Mouse (Mus musculus) gastrocnemius, adult 2 months (tissue): Measurements from ENCODE around the gene Emid1. TPM values are rescaled to one million over a fixed set of nuclear protein-coding genes. Genes with fewer than 3 reads are reported as not detected.

Experiments used
- DNase-seq: peaks from one replicate; pipeline ENCODE4 v3.0.0; 2022
- H3K27ac ChIP-seq: fragments of 200-600 bp; 2 replicates; pipeline ENCODE4 v1.8.1; 2022; ENCODE audit warnings: mild to moderate bottlenecking
- H3K4me3 ChIP-seq: fragments of 200-600 bp; 2 replicates; pipeline ENCODE4 v1.8.1; 2022; ENCODE audit warnings: mild to moderate bottlenecking, moderate library complexity
- CTCF ChIP-seq: fragments of 200-600 bp; IDR thresholded peaks from 2 replicates; pipeline ENCODE4 v1.8.1; 2022; ENCODE audit warnings: antibody characterized with exemption, mild to moderate bottlenecking, moderate library complexity
- intact Hi-C: fragments of 180-260 bp; cut with DNase I; formaldehyde crosslinking; loops from one replicate; pipeline ENCODE4 v1.15.1; 2025
- long read RNA-seq, 2 experiments: library from polyadenylated mRNA; stranded (forward); transcript quantifications; one replicate each; pipeline ENCODE4 v2.0.0; 2021
- total RNA-seq, 2 experiments: library from RNA; stranded (reverse); gene quantifications; 2 replicates each; pipeline ENCODE4 v1.2.3; 2021

The Emid1 gene
- 10 to 100 TPM in 1 of 2 experiments, 1 to 10 TPM in 1; 5.4 to 10.9 TPM for total RNA-seq
- long read RNA-seq, experiment 1, partial matches to known transcripts, result 1 of 7 reads
- long read RNA-seq, experiment 1, other reads (novel, unspliced or antisense), result 5 of 7 reads
- long read RNA-seq, experiment 2, partial matches to known transcripts, result 0 of 12 reads
- long read RNA-seq, experiment 2, other reads (novel, unspliced or antisense), result 10 of 12 reads

- Histone ChIP-seq H3K4me3 (peak within 1 kb of the TSS; percentile 72), H3K27ac (peak within 1 kb of the TSS; percentile 72)
Observed at GRCm38 (mm10) chr11:5151680-5152337, at the start of gene Emid1. Gene Emid1 (minus strand): TSS chr11:5152257.

DNA sequence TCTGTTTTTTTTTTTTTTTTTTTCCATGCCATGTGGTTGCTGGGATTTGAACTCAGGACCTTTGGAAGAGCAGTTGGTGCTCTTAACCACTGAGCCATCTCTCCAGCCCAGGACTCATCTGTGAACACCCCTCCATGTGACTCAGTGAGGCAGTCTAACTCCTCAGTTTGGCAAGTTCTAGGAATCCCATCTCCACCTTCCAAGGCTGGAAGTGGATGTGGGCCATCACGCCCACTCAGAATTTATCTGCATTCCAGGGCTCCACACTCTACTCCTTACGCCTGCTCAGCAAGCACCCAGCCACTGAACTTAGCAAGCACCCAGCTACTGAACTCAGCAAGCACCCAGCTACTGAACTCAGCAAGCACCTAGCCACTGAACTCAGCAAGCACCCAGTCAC is 47.8 kb upstream of the Emid1 start:
- intact Hi-C loops, result loop anchor here (5.0 kb wide), 1 partner anchor 37 kb away; no protein-coding TSS in a partner anchor
- H3K4me3 ChIP-seq, result no peak overlapping the region
- no peak for DNase-seq
- TF ChIP-seq CTCF, result no peak
- H3K27ac ChIP-seq, result no peak overlapping the region

More at GRCm38 (mm10) chr11:5151680-5152337, at the start of gene Emid1:
- TF ChIP-seq CTCF, result no peak
- intact Hi-C loops, result no loop called here
- no peak for DNase-seq

GRCm38 (mm10) chr11:5197068-5197467 is 45.0 kb upstream of the Emid1 start:
- intact Hi-C loops, result loop anchor here (5.0 kb wide), 1 partner anchor 40 kb away; no protein-coding TSS in a partner anchor
- no peak for TF ChIP-seq CTCF
- Histone ChIP-seq H3K4me3 (no peak overlapping the region), H3K27ac (no peak overlapping the region)
- no peak for DNase-seq

GRCm38 (mm10) chr11:5196583-5196982 is 44.5 kb upstream of the Emid1 start:
- Histone ChIP-seq H3K27ac (no peak overlapping the region), H3K4me3 (no peak overlapping the region)
- intact Hi-C loops, result loop anchor here (5.0 kb wide), 1 partner anchor 41 kb away; no protein-coding TSS in a partner anchor
- no peak for TF ChIP-seq CTCF
- DNase-seq, result no peak

- DNase-seq, result no peak
- TF ChIP-seq CTCF, result no peak
- Histone ChIP-seq H3K4me3 (no peak overlapping the region), H3K27ac (peak overlapping the region; percentile 87)
- intact Hi-C loops, result loop anchor here (5.0 kb wide), 1 partner anchor 74 kb away; no protein-coding TSS in a partner anchor
Observed at GRCm38 (mm10) chr11:5193576-5193881, 41.5 kb upstream of the Emid1 start.

DNA sequence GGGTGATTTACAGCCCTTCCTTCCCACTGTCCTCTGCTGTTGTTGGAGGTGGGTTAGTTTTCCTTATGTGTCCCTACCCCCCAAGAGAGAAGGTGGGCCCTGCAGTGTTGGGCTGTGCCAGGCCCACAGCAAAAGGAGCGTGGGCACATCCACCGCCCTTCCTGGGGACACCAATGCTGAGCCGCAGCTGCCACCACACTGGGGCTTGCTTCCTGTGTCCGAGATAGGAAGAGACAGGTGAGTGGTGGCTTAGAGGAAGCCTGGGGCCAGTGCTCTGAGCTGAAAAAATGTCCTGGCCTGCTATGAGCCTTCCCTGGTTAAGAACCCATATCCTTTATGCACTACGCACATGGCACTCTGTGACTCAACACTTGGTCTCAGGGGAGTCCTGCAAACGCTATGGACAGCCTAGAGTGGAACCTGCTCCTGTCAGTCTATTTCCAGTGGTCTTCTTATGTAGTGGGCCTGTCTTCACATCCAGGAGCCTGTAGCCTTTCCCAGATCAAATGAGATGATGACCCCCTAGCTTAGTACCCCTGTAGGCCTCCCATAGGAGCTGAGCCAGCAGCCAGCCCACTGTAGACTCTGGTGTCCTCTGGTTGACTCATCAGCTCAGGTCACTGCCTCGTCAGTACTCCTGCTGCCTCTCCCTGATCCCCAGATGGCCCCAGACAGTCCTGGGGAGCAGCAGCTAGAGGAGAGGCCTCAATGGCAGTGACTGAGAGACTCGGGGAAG is 41.0 kb upstream of the Emid1 start:
- 0 out of 2 replicates have a peak overlapping the region, but pooled peaks have one; percentile 11 for H3K4me3 ChIP-seq
- TF ChIP-seq CTCF, result no peak
- H3K27ac ChIP-seq, result peak overlapping the region; percentile 87
- peak; percentile 40 for DNase-seq
- intact Hi-C loops, result loop anchor here (5.0 kb wide), 1 partner anchor 74 kb away; no protein-coding TSS in a partner anchor

GRCm38 (mm10) chr11:5192084-5192516 is 40.0 kb upstream of the Emid1 start:
- no peak for TF ChIP-seq CTCF
- DNase-seq, result peak; percentile 95
- no peak overlapping the region for H3K4me3 ChIP-seq
- H3K27ac ChIP-seq, result peak overlapping the region; percentile 87
- intact Hi-C loops, result loop anchor here (5.0 kb wide), 1 partner anchor 75 kb away; no protein-coding TSS in a partner anchor

- intact Hi-C loops, result loop anchor here (10.0 kb wide), 1 partner anchor 255 kb away; the partner anchor contains the start of gene Znrf3
- H3K4me3 ChIP-seq, result no peak overlapping the region
- no peak for TF ChIP-seq CTCF
- H3K27ac ChIP-seq, result peak overlapping the region; percentile 48
- no peak for DNase-seq
Observed at GRCm38 (mm10) chr11:5189239-5189933, 37.3 kb upstream of the Emid1 start.

DNA sequence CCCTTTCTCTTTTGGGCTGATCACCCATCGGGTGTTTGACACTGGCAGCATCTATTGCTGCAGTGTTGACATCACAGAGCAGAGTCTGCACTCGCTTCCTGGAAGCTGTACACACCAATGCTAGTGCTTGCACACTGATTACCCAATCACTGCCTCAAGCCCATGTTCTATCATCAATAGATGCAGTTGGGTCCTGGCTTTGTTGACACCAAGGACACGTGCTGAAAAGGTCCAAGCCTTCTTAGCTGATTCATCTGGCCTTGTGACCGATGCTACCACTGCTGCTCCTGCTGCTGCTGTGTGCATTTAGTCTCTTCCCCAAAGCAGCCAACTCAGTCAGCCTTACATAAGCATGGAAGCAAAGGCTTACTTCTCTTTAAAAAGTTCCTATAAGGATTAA is 36.1 kb upstream of the Emid1 start:
- intact Hi-C loops, result loop anchor here (10.0 kb wide), 1 partner anchor 257 kb away; the partner anchor contains the start of gene Znrf3
- no peak for TF ChIP-seq CTCF
- DNase-seq, result no peak
- H3K4me3 ChIP-seq, result no peak overlapping the region
- no peak overlapping the region for H3K27ac ChIP-seq

DNA sequence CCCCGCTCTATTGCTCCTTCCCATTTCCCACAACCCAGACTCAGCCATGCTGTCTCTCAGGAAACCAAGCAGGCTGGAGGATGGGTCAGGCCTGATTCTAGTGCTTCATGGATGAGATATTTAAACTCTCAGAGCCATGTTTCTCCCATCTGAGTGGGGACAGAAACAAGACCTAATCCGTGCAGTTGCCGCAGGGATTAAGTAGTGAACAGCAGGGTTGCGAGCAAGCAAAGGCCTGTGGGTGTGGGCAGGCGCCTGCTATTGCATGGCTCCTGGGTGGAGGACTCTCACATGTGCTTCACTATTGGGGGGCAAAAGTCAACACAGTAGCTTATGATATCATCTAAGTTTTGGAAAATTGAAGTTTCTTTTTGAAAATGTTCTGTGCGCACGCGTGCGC is 32.8 kb upstream of the Emid1 start:
- intact Hi-C loops, result loop anchor here (5.0 to 10.0 kb wide), 4 partner anchors 68 to 260 kb away; partner anchors contain the start of genes Kremen1 and Znrf3
- DNase-seq, result no peak
- no peak overlapping the region for H3K27ac ChIP-seq
- no peak for TF ChIP-seq CTCF
- no peak overlapping the region for H3K4me3 ChIP-seq

DNA sequence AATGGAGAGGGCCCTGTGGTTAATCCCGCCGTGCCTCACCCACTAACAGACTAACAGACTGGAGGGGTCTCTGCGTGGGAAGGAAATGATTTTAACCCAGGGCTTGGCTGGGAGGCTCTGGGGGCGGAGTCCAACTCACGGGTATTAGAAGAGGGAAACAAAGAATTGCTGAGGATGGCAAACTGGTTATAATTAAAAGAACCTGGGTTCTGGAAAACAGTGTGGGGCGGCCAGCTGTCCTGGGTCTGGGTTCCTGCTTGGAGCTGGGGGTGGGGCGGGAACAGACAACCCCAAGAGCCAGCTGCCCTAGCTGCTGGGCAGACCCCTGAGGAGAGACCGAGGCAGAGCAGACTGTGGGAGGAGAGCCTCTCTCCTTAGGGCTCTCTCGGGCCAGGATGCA is 32.2 kb upstream of the Emid1 start:
- TF ChIP-seq CTCF, result no peak
- intact Hi-C loops, result loop anchor here (5.0 to 10.0 kb wide), 4 partner anchors 67 to 261 kb away; partner anchors contain the start of genes Kremen1 and Znrf3
- no peak overlapping the region; the same call in 1 of the 2 replicates for H3K27ac ChIP-seq
- no peak overlapping the region for H3K4me3 ChIP-seq
- no peak for DNase-seq

DNA sequence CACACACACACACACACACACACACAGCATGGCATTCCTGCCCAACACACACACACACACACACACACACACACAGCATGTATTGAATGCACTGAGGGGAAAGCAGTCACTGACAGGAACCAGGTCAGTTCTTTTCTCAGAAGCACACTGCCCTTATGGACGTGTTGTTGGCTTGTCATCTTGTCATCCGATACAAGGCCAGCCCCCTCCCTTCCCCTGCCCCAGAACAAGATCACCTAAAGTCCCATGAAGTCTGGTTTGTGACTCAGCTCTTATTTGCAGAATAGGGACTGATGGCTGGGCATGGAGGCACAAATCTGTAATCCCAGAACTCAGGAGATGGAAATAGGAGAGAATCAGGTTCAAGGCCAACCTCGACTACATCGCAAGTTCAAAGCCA is 30.8 kb upstream of the Emid1 start:
- no peak overlapping the region for H3K4me3 ChIP-seq
- no peak for TF ChIP-seq CTCF
- DNase-seq, result peak; percentile 57
- H3K27ac ChIP-seq, result peak overlapping the region; percentile 60
- intact Hi-C loops, result loop anchor here (2.0 to 10.0 kb wide), 5 partner anchors 66 to 292 kb away; partner anchors contain the start of genes Kremen1 and Znrf3
